In the genomic region with DNA sequence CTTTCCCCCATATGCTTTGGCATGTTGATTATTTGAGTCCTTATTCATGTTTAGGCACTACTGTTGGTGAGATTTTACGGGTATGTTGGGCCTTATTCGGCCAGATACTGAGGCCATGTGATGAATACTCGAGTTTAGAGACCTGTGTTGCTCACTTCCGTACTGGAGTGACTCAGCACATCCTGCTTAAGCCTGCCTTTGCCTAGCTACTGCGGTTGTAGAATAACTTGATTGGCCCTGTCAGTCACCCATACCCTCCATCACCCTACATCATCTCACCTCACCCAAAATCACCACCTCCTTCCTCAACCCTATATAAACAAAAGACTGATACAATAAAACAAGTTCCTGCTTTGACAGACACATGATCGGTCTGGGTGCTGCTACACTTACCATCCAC, we compare ENCODE assay signal across 17 mouse cellular contexts.
DNase-seq lines count a peak whose midpoint lies in the region; ATAC-seq lines count a peak whose summit lies in the region.
"Had no signal": no experiment of that assay in that cellular context is flagged by ENCODE, and none has a peak within 500 bp of the region (broad histone marks: within the 10 kb centered on the region; RNA-seq: fewer than 3 reads in every experiment).

No protein-coding gene starts in this region.

- ATAC-seq in activated CD4-positive, CD25-positive, alpha-beta regulatory T cell, adult 4 months, result peak; percentile 65
- peak; percentile 41 for ATAC-seq in inflammation-experienced regulatory T-cells, adult 6 months
- ATAC-seq: forebrain, embryonic 14.5 days; hindbrain, embryonic 16.5 days; intestine, embryonic 15.5 days had no signal

- DNase-seq in CD4-positive, CD25-positive, alpha-beta regulatory T cell, adult 2 months (ENCODE audit: low read depth, low spot score), result peak; percentile 28
- no peak for DNase-seq in T-cell, adult 2 months (ENCODE audit: low spot score)
- DNase-seq in thymus, postnatal 36 days, result no peak
- no peak for DNase-seq in cerebellum, adult 18-20 months
- DNase-seq: adrenal gland, postnatal 14 days; B cell, adult 2 months; cerebellum, adult 2 months; cerebellum, postnatal 10 days; embryo, embryonic 11 days; gastrocnemius, adult 2 months; gastrocnemius, postnatal 25 days; kidney, adult 18-20 months had no signal
